Mouse (Mus musculus) CH12.LX (cell line): ENCODE measurements around the gene Macf1. TPM values are rescaled to one million over a fixed set of nuclear protein-coding genes. Genes with fewer than 3 reads are reported as not detected.

Source experiments
- DNase-seq: peaks from one replicate; pipeline ENCODE4 v3.0.0-alpha.2; 2013; ENCODE audit errors: extremely low read depth
- H3K27ac ChIP-seq: 2 replicates; pipeline ENCODE4 v1.5.1; 2012; ENCODE audit warnings: low read depth, mild to moderate bottlenecking, control low read depth, moderate library complexity; ENCODE audit not compliant: insufficient read depth
- H3K27me3 ChIP-seq: replicated peaks from 2 replicates; pipeline ENCODE3; 2012; ENCODE audit warnings: inconsistent platforms
- H3K36me3 ChIP-seq, 2 experiments: replicated peaks in 1 of 2; 2 replicates each; pipeline versions ENCODE3 to v1.6.1; 2012; ENCODE audit warnings: inconsistent platforms in 1 of 2, low read length in 1 of 2, mild to moderate bottlenecking in 1 of 2, mixed read lengths in 1 of 2, moderate library complexity in 1 of 2; ENCODE audit not compliant: control insufficient read depth in 1 of 2, insufficient read depth in 1 of 2
- H3K4me1 ChIP-seq, 2 experiments: 2 replicates each; pipeline ENCODE4 v1.6.1; 2012; ENCODE audit warnings: inconsistent platforms in 1 of 2, moderate library complexity in 1 of 2; ENCODE audit not compliant: insufficient read depth in 2 of 2, control insufficient read depth in 1 of 2
- H3K4me2 ChIP-seq: 2 replicates; pipeline ENCODE4 v1.6.1; 2012; ENCODE audit warnings: low read depth, mild to moderate bottlenecking, control low read depth; ENCODE audit not compliant: poor library complexity, insufficient read depth, severe bottlenecking
- H3K4me3 ChIP-seq, 3 experiments: fragments of 150-350 bp in 1 of 3; sonication (generic) in 1 of 3; replicated peaks in 1 of 3; 2 replicates each; pipeline versions ENCODE3 to v1.5.1; 2011 to 2012; ENCODE audit warnings: low read depth in 2 of 3, low read length in 2 of 3, mild to moderate bottlenecking in 2 of 3, moderate library complexity in 2 of 3, control low read depth in 1 of 3, improper control_type of control experiment in 1 of 3, inconsistent platforms in 1 of 3, mixed read lengths in 1 of 3; ENCODE audit not compliant: poor library complexity in 1 of 3
- H3K79me2 ChIP-seq: replicated peaks from 2 replicates; pipeline ENCODE4 v1.6.1; 2012; ENCODE audit warnings: mild to moderate bottlenecking, moderate library complexity; ENCODE audit not compliant: control insufficient read depth, poor library complexity, insufficient read depth, severe bottlenecking; ENCODE audit errors: extremely low read depth
- H3K9ac ChIP-seq: 2 replicates; pipeline ENCODE4 v1.6.1; 2012; ENCODE audit warnings: low read depth, mild to moderate bottlenecking, control low read depth, moderate library complexity; ENCODE audit not compliant: insufficient read depth
- H3K9me3 ChIP-seq: replicated peaks from 2 replicates; pipeline ENCODE3; 2012; ENCODE audit warnings: low read length, inconsistent platforms, mixed read lengths
- CHD2 ChIP-seq: IDR thresholded peaks from 2 replicates; pipeline ENCODE4 v1.6.1; 2011; ENCODE audit warnings: low read length, improper control_type of control experiment
- CTCF ChIP-seq, 2 experiments: IDR thresholded peaks in 1 of 2; conservative IDR thresholded peaks in 1 of 2; 2 replicates each; pipeline ENCODE4 v1.5.1; 2011 to 2012; ENCODE audit warnings: low read depth in 2 of 2, low read length in 2 of 2, improper control_type of control experiment in 1 of 2, inconsistent platforms in 1 of 2, mild to moderate bottlenecking in 1 of 2, moderate library complexity in 1 of 2
- ELF1 ChIP-seq: IDR thresholded peaks from 2 replicates; pipeline ENCODE4 v1.6.1; 2014; ENCODE audit warnings: low read depth, mild to moderate bottlenecking, inconsistent platforms, low read length, improper control_type of control experiment
- ETS1 ChIP-seq: conservative IDR thresholded peaks from 2 replicates; pipeline ENCODE4 v1.6.1; 2012; ENCODE audit warnings: low read depth, mild to moderate bottlenecking, inconsistent platforms, low read length, improper control_type of control experiment, moderate library complexity
- GABPA ChIP-seq: IDR thresholded peaks from 2 replicates; pipeline ENCODE4 v1.6.1; 2012; ENCODE audit warnings: low read depth, low read length, improper control_type of control experiment, inconsistent platforms; ENCODE audit not compliant: insufficient replicate concordance
- HCFC1 ChIP-seq: IDR thresholded peaks from 2 replicates; pipeline ENCODE4 v1.6.1; 2012; ENCODE audit warnings: low read depth, mild to moderate bottlenecking, inconsistent platforms, low read length, improper control_type of control experiment
- IRF4 ChIP-seq: IDR thresholded peaks from 2 replicates; pipeline ENCODE4 v1.6.1; 2014; ENCODE audit warnings: low read depth, mild to moderate bottlenecking, inconsistent platforms, low read length, improper control_type of control experiment
- JUN ChIP-seq: IDR thresholded peaks from 2 replicates; pipeline ENCODE4 v1.6.1; 2011; ENCODE audit warnings: low read depth, mild to moderate bottlenecking, low read length, improper control_type of control experiment, moderate library complexity; ENCODE audit not compliant: insufficient read depth
- JUND ChIP-seq: conservative IDR thresholded peaks from 2 replicates; pipeline ENCODE4 v1.6.1; 2011; ENCODE audit warnings: low read depth, low read length, improper control_type of control experiment
- KAT2A ChIP-seq: IDR thresholded peaks from 2 replicates; pipeline ENCODE4 v1.6.1; 2012; ENCODE audit warnings: low read length, improper control_type of control experiment, inconsistent platforms; ENCODE audit not compliant: insufficient replicate concordance
- MAX ChIP-seq: IDR thresholded peaks from 2 replicates; pipeline ENCODE4 v1.6.1; 2011; ENCODE audit warnings: low read length, improper control_type of control experiment
- MAZ ChIP-seq: IDR thresholded peaks from 2 replicates; pipeline ENCODE4 v1.6.1; 2012; ENCODE audit warnings: low read depth, mild to moderate bottlenecking, inconsistent platforms, low read length, improper control_type of control experiment, moderate library complexity
- MEF2A ChIP-seq: IDR thresholded peaks from 2 replicates; pipeline ENCODE4 v1.6.1; 2014; ENCODE audit warnings: low read depth, mild to moderate bottlenecking, inconsistent platforms, low read length, improper control_type of control experiment, borderline replicate concordance
- MXI1 ChIP-seq: IDR thresholded peaks from 2 replicates; pipeline ENCODE4 v1.6.1; 2011; ENCODE audit warnings: mild to moderate bottlenecking, low read depth, low read length, improper control_type of control experiment
- NELFE ChIP-seq: IDR thresholded peaks from 2 replicates; pipeline ENCODE4 v1.6.1; 2011; ENCODE audit warnings: low read depth, low read length, improper control_type of control experiment
- NRF1 ChIP-seq: IDR thresholded peaks from 2 replicates; pipeline ENCODE4 v1.6.1; 2014; ENCODE audit warnings: low read depth, mild to moderate bottlenecking, inconsistent platforms, low read length, improper control_type of control experiment, moderate library complexity
- PAX5 ChIP-seq: IDR thresholded peaks from 2 replicates; pipeline ENCODE4 v1.6.1; 2012; ENCODE audit warnings: low read length, inconsistent platforms, mixed read lengths
- POLR2A ChIP-seq: IDR thresholded peaks from 2 replicates; pipeline ENCODE4 v1.6.1; 2011; ENCODE audit warnings: low read depth, mild to moderate bottlenecking, improper control_type of control experiment, low read length
- POLR2AphosphoS2 ChIP-seq: IDR thresholded peaks from 2 replicates; pipeline ENCODE4 v1.6.1; 2011; ENCODE audit warnings: low read depth, low read length, improper control_type of control experiment
- RCOR1 ChIP-seq: conservative IDR thresholded peaks from 2 replicates; pipeline ENCODE4 v1.6.1; 2012; ENCODE audit warnings: low read depth, mild to moderate bottlenecking, inconsistent platforms, low read length, improper control_type of control experiment
- SIN3A ChIP-seq: IDR thresholded peaks from 2 replicates; pipeline ENCODE4 v1.6.1; 2012; ENCODE audit warnings: low read length, improper control_type of control experiment, inconsistent platforms
- TBP ChIP-seq: conservative IDR thresholded peaks from 2 replicates; pipeline ENCODE4 v1.6.1; 2011; ENCODE audit warnings: low read depth, low read length, improper control_type of control experiment
- TCF12 ChIP-seq: IDR thresholded peaks from 2 replicates; pipeline ENCODE4 v1.6.1; 2014; ENCODE audit warnings: low read depth, mild to moderate bottlenecking, inconsistent platforms, low read length, improper control_type of control experiment
- ZMIZ1 ChIP-seq: IDR thresholded peaks from 2 replicates; pipeline ENCODE4 v1.6.1; 2012; ENCODE audit warnings: low read depth, mild to moderate bottlenecking, inconsistent platforms, low read length, improper control_type of control experiment
- dilution Hi-C: fragments of 300-500 bp; cut with MboI; formaldehyde crosslinking; loops from 2 replicates; pipeline ENCODE4 v1.14.3; 2020; ENCODE audit warnings: low sequenced_read_pairs; ENCODE audit not compliant: extremely low pct_unique_long_range_greater_than_20kb, extremely low pct_ligation_motif_present
- in situ Hi-C: fragments of 300-500 bp; cut with MboI; formaldehyde crosslinking; loops from 3 replicates; pipeline ENCODE4 v1.14.3; 2019; ENCODE audit warnings: low sequenced_read_pairs, low pct_ligation_motif_present, low pct_unique_long_range_greater_than_20kb, mixed read lengths
- polyA plus RNA-seq: library from polyadenylated mRNA; unstranded; fragments of >175 nt; gene quantifications from 2 replicates; pipeline ENCODE4 v1.2.1, GENCODE M21; 2012; ENCODE audit warnings: low read depth; ENCODE audit not compliant: insufficient read length
- total RNA-seq, 2 experiments: library from RNA; depleted of rRNA; stranded (reverse); fragments of 300-350 nt in 1 of 2; fragments of >200 nt in 1 of 2; gene quantifications; 2 replicates each; pipeline ENCODE4 v1.2.3; 2012 to 2014

Gene Macf1
- total and polyA plus RNA-seq, 3 experiments, result 63.3 to 93.3 (median 77.8) TPM

DNA sequence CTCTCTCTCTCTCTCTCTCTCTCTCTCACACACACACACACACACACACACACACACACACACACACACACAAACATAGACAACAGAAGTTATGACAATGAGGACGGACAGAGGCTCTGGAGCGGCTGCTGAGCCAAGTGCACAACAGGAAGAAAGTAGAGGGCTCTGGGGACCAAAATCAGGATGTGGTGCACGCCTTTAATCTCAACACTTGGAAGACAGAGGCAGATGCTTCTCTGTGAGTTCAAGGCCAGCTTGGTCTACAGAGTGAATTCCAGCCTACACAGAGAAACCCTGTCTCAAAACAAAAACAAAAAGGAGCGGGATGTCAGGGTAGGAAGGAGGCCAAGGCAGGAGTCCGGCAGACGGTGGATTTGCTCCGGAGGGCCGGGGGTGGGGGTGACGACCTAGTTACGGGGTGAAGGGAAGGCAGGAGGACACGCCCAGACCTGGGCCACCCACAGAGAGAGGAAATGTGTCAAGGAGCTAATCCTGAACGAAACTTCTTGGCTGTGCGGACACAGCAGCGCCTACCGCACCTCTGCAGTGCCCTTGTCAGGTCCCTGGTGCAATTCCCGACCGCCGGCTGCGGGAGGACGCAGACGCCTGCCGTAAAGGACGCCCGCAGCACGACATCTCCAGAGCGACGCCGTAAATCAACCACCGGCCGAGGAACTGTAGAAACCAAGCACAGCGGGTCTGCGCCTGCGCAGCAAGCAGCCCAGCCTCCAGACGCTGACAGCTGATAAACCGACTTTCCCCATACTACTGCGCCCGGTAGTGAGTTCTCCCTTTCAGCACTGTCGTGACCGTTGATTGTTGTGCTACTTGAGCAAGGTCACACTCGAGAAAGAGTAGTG is 33.6 kb upstream of the Macf1 start, which contains the start of gene Ndufs5:
Gene Ndufs5 (minus strand): TSS at position 629 of the 860 bp plus-strand sequence.
- dilution Hi-C loops (no loop called here), in situ Hi-C loops (no loop called here)
- TF ChIP-seq ETS1, result 0 out of 2 replicates have a peak, but pooled peaks have one; percentile 27
- TF ChIP-seq SIN3A, result peak; percentile 94
- TF ChIP-seq CHD2, result no peak
- TF ChIP-seq GABPA, result no peak
- TF ChIP-seq TBP, result peak; percentile 68; the same call in 1 of the 2 replicates
- no peak for TF ChIP-seq PAX5
- peak; percentile 39; the same call in 1 of the 2 replicates for TF ChIP-seq IRF4
- peak; percentile 71; the same call in 1 of the 2 replicates for TF ChIP-seq ZMIZ1
- TF ChIP-seq MAX, result no peak
- peak; percentile 76 for TF ChIP-seq TCF12
- peak; percentile 92 for TF ChIP-seq NRF1
- peak; percentile 68; the same call in 1 of the 2 replicates for TF ChIP-seq POLR2AphosphoS2
- TF ChIP-seq MXI1, result peak; percentile 86
- peak; percentile 85 for TF ChIP-seq POLR2A
- TF ChIP-seq NELFE, result peak; percentile 86
- TF ChIP-seq KAT2A, result peak; percentile 85; the same call in 1 of the 2 replicates
- no peak for TF ChIP-seq RCOR1
- peak; percentile 47; the same call in 1 of the 2 replicates for TF ChIP-seq MEF2A
- peak; percentile 82 for TF ChIP-seq HCFC1
- TF ChIP-seq ELF1, result peak; percentile 68
- DNase-seq, result peak; percentile 97
- H3K36me3 ChIP-seq, result peaks cover 19 to 23% of the 10 kb centered on the region in 2 experiments
- peak within 1 kb of the TSS; percentile 83 to 95 (median 94) for H3K4me3 ChIP-seq
- peak within 1 kb of the TSS; percentile 91 for H3K4me2 ChIP-seq
- peak within 1 kb of the TSS; percentile 30; the same call in 1 of the 2 replicates for H3K27ac ChIP-seq
- peak within 1 kb of the TSS; percentile 88 for H3K9ac ChIP-seq
- no peaks in the 10 kb centered on the region for H3K27me3 ChIP-seq
- H3K79me2 ChIP-seq, result peaks cover 11% of the 10 kb centered on the region
- no peaks in the 10 kb centered on the region for H3K9me3 ChIP-seq
- peaks cover 0 to 11% of the 10 kb centered on the region in 2 experiments; a peak in 2 of 4 replicates for H3K4me1 ChIP-seq

DNA sequence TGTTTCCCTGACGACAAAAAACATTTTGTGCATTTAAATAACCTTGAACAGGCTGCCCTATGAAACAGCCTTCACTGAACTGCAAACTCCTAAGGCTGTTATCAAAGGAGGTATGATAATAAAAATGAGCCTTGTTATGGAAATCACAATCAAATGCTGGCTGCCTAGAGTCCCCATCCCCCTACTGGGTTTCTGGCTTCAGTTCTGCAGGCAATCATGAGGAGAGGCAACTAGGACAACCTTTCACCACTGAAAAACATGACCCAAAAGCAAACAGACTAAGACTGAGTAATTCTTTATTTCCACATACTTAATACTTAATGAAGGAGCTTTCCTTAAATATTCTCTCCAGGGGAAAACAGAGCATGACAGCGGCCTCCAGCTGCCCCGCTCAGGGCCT is 28.3 kb upstream of the Macf1 start:
- Histone ChIP-seq H3K9me3 (no peaks in the 10 kb centered on the region), H3K27ac (no peak overlapping the region), H3K4me2 (no peak overlapping the region), H3K4me1 (peaks cover 0 to 6% of the 10 kb centered on the region in 2 experiments; a peak in 2 of 4 replicates)
- in situ Hi-C loops, result no loop called here
- TF ChIP-seq ZMIZ1 (no peak), NRF1 (no peak), JUND (no peak), CTCF (conservative IDR thresholded peaks at IDR 0.05 in 1 of 2, IDR thresholded peaks at IDR 0.05 in 1 of 2; ENCODE audit: low read depth in 2 of 2, low read length in 2 of 2) (no peak), MEF2A (no peak), ELF1 (no peak), IRF4 (no peak), MXI1 (no peak), MAZ (no peak), POLR2A (no peak), JUN (no peak), TBP (no peak)
- TF ChIP-seq, all 38 proteins: peak for 0
- Histone ChIP-seq H3K79me2 (peaks cover 8% of the 10 kb centered on the region), H3K36me3 (peaks cover 19 to 35% of the 10 kb centered on the region in 2 experiments), H3K27me3 (no peaks in the 10 kb centered on the region), H3K4me3 (no peak overlapping the region), H3K9ac (no peak overlapping the region)
- DNase-seq, result no peak
- dilution Hi-C loops, result no loop called here
